Mouse (Mus musculus) heart, adult 2 months (tissue): ENCODE data around the gene Lgals2. TPM values are rescaled to one million over a fixed set of nuclear protein-coding genes. Genes with fewer than 3 reads are reported as not detected.
A peak's percentile ranks its signal among the peaks of the same experiment; 100 is the strongest.

Experiments used
- DNase-seq, 2 experiments: peaks; one replicate each; pipeline ENCODE4 v3.0.0; 2021
- H3K27ac ChIP-seq: fragments of 200-600 bp; 2 replicates; pipeline ENCODE4 v1.8.1; 2022
- H3K27me3 ChIP-seq: fragments of 200-500 bp; 2 replicates; pipeline ENCODE4 v1.6.1; 2012; ENCODE audit warnings: mild to moderate bottlenecking, low read length, inconsistent platforms, mixed read lengths; ENCODE audit not compliant: control insufficient read depth, insufficient read depth
- H3K36me3 ChIP-seq: fragments of 200-500 bp; 2 replicates; pipeline ENCODE4 v1.6.1; 2012; ENCODE audit warnings: low read length, inconsistent platforms; ENCODE audit not compliant: control insufficient read depth, insufficient read depth
- H3K4me1 ChIP-seq: fragments of 200-500 bp; 2 replicates; pipeline ENCODE4 v1.6.1; 2011; ENCODE audit warnings: low read length; ENCODE audit not compliant: control insufficient read depth, insufficient read depth
- H3K4me3 ChIP-seq: fragments of 200-600 bp; 2 replicates; pipeline ENCODE4 v1.8.1; 2022
- H3K79me2 ChIP-seq: fragments of 200-500 bp; replicated peaks from 2 replicates; pipeline ENCODE4 v1.6.1; 2012; ENCODE audit warnings: mild to moderate bottlenecking, inconsistent platforms, low read length, moderate library complexity, mixed read lengths; ENCODE audit not compliant: control insufficient read depth, insufficient read depth
- H3K9ac ChIP-seq: fragments of 200-500 bp; 2 replicates; pipeline ENCODE4 v1.6.1; 2012; ENCODE audit warnings: low read depth, mild to moderate bottlenecking, control low read depth, inconsistent platforms, low read length, mixed read lengths
- CTCF ChIP-seq: fragments of 200-600 bp; IDR thresholded peaks from 2 replicates; pipeline ENCODE4 v1.8.1; 2022; ENCODE audit warnings: antibody characterized with exemption, mild to moderate bottlenecking, moderate library complexity
- EP300 ChIP-seq: fragments of 200-500 bp; IDR thresholded peaks from 2 replicates; pipeline ENCODE4 v1.6.1; 2011; ENCODE audit warnings: low read depth, low read length, control low read depth; ENCODE audit not compliant: insufficient read depth
- POLR2A ChIP-seq: fragments of 200-500 bp; IDR thresholded peaks from 2 replicates; pipeline ENCODE4 v1.6.1; 2011; ENCODE audit warnings: mild to moderate bottlenecking, low read depth, low read length, control low read depth; ENCODE audit not compliant: insufficient read depth
- WGBS: fragments of 180-500 bp; shearing (Covaris S2); methylation state at CpG from one replicate; pipeline ENCODE4 v1.1.7; 2018; 5-methylcytosine and 5-hydroxymethylcytosine counted together
- intact Hi-C: fragments of 180-260 bp; cut with DNase I; formaldehyde crosslinking; loops from one replicate; pipeline ENCODE4 v1.15.1; 2025
- polyA plus RNA-seq: library from polyadenylated mRNA; depleted of rRNA; stranded (reverse); fragments of >200 nt; gene quantifications from 2 replicates; pipeline ENCODE4 v1.2.3, GENCODE M21; 2012
- total RNA-seq, 2 experiments: library from RNA; stranded (reverse); gene quantifications; 2 replicates each; pipeline ENCODE4 v1.2.3; 2021

Lgals2 gene
- total and polyA plus RNA-seq, 3 experiments, result 1.5 TPM; not detected in 2

GRCm38 (mm10) chr15:78872021-78872608 lies 16.8 kb upstream of the Lgals2 start:
- DNase-seq, result no peak
- Histone ChIP-seq H3K4me1 (peaks cover 11% of the 10 kb centered on the region), H3K9ac (no peak overlapping the region), H3K4me3 (no peak overlapping the region), H3K27ac (no peak overlapping the region), H3K79me2 (no peaks in the 10 kb centered on the region), H3K27me3 (no peaks in the 10 kb centered on the region), H3K36me3 (no peaks in the 10 kb centered on the region)
- no peak for TF ChIP-seq EP300
- TF ChIP-seq CTCF, result no peak
- TF ChIP-seq POLR2A, result no peak
- intact Hi-C loops, result no loop called here
- WGBS, result 63% methylated on average over 5 of the region's 5 CpGs

- 10% methylated on average over 6 of the region's 6 CpGs for WGBS
- H3K4me3 ChIP-seq, result no peak overlapping the region
- H3K36me3 ChIP-seq, result no peaks in the 10 kb centered on the region
- no peak overlapping the region for H3K27ac ChIP-seq
- no peaks in the 10 kb centered on the region for H3K79me2 ChIP-seq
- H3K9ac ChIP-seq, result no peak overlapping the region
- peak; percentile 55 to 57 for DNase-seq
- intact Hi-C loops, result loop anchor here (1.0 to 5.0 kb wide), 3 partner anchors 20 to 242 kb away; no protein-coding TSS in a partner anchor
- no peaks in the 10 kb centered on the region for H3K27me3 ChIP-seq
- H3K4me1 ChIP-seq, result peaks cover 8% of the 10 kb centered on the region
- no peak for TF ChIP-seq EP300
- TF ChIP-seq CTCF, result peak; percentile 86
Observed at GRCm38 (mm10) chr15:78869775-78870174, 14.4 kb upstream of the Lgals2 start.

GRCm38 (mm10) chr15:78868826-78869233 lies 13.5 kb upstream of the Lgals2 start:
- H3K79me2 ChIP-seq, result no peaks in the 10 kb centered on the region
- peak overlapping the region; percentile 26; the same call in 1 of the 2 replicates for H3K9ac ChIP-seq
- H3K36me3 ChIP-seq, result no peaks in the 10 kb centered on the region
- H3K4me1 ChIP-seq, result peaks cover 8% of the 10 kb centered on the region
- H3K4me3 ChIP-seq, result no peak overlapping the region
- peak overlapping the region; percentile 79 for H3K27ac ChIP-seq
- DNase-seq, result no peak
- no peaks in the 10 kb centered on the region for H3K27me3 ChIP-seq
- intact Hi-C loops, result loop anchor here (5.0 kb wide), 1 partner anchor 242 kb away; no protein-coding TSS in a partner anchor
- 56% methylated on average over 7 of the region's 7 CpGs for WGBS
- TF ChIP-seq EP300, result no peak
- no peak for TF ChIP-seq POLR2A
- TF ChIP-seq CTCF, result no peak

GRCm38 (mm10) chr15:78868398-78868797 lies 13.1 kb upstream of the Lgals2 start:
- DNase-seq, result peak; percentile 54 to 59
- Histone ChIP-seq H3K36me3 (no peaks in the 10 kb centered on the region), H3K79me2 (no peaks in the 10 kb centered on the region), H3K4me3 (no peak overlapping the region), H3K9ac (peak overlapping the region; percentile 26; the same call in 1 of the 2 replicates), H3K27me3 (no peaks in the 10 kb centered on the region), H3K27ac (peak overlapping the region; percentile 79), H3K4me1 (peaks cover 8% of the 10 kb centered on the region)
- TF ChIP-seq EP300, result peak; percentile 57; the same call in 1 of the 2 replicates
- no peak for TF ChIP-seq CTCF
- intact Hi-C loops, result loop anchor here (5.0 kb wide), 1 partner anchor 241 kb away; no protein-coding TSS in a partner anchor
- WGBS, result 25% methylated on average over 9 of the region's 9 CpGs

- intact Hi-C loops, result no loop called here
- Histone ChIP-seq H3K27me3 (no peaks in the 10 kb centered on the region), H3K9ac (no peak overlapping the region), H3K36me3 (no peaks in the 10 kb centered on the region), H3K79me2 (no peaks in the 10 kb centered on the region), H3K4me3 (no peak overlapping the region), H3K4me1 (peaks cover 5% of the 10 kb centered on the region), H3K27ac (no peak overlapping the region)
- TF ChIP-seq EP300 (no peak), CTCF (no peak), POLR2A (no peak)
- no peak for DNase-seq
- 64% methylated on average over 13 of the region's 13 CpGs for WGBS
Observed at GRCm38 (mm10) chr15:78863852-78864253, 8.5 kb upstream of the Lgals2 start.

GRCm38 (mm10) chr15:78863154-78863553 lies 7.8 kb upstream of the Lgals2 start:
- Histone ChIP-seq H3K4me1 (peaks cover 2% of the 10 kb centered on the region; the same call in 1 of the 2 replicates), H3K27me3 (no peaks in the 10 kb centered on the region), H3K9ac (no peak overlapping the region), H3K79me2 (no peaks in the 10 kb centered on the region), H3K4me3 (no peak overlapping the region), H3K27ac (no peak overlapping the region), H3K36me3 (no peaks in the 10 kb centered on the region)
- no peak for DNase-seq
- intact Hi-C loops, result no loop called here
- TF ChIP-seq CTCF, result no peak
- no peak for TF ChIP-seq EP300
- TF ChIP-seq POLR2A, result no peak
- 73% methylated on average over 2 of the region's 2 CpGs for WGBS
